Mouse (Mus musculus): ENCODE data around the gene Usp7.

- TF ChIP-seq GATA1 (IDR thresholded peaks at IDR 0.05; ENCODE audit: low read length) (no peak), TAL1 (IDR thresholded peaks at IDR 0.05; ENCODE audit: low read length) (no peak)
Observed at GRCm38 (mm10) chr16:8790886-8791285, 1.2 kb downstream of the Usp7 start.
